Mouse (Mus musculus): Measurements from ENCODE around the gene Olfr466. TPM values are rescaled to one million over a fixed set of nuclear protein-coding genes. Genes with fewer than 3 reads are reported as not detected.
A peak's percentile ranks its signal among the peaks of the same experiment; 100 is the strongest.

Olfr466 gene
- not detected in 2 replicates for polyA plus RNA-seq (2012; rRNA removed)

DNA sequence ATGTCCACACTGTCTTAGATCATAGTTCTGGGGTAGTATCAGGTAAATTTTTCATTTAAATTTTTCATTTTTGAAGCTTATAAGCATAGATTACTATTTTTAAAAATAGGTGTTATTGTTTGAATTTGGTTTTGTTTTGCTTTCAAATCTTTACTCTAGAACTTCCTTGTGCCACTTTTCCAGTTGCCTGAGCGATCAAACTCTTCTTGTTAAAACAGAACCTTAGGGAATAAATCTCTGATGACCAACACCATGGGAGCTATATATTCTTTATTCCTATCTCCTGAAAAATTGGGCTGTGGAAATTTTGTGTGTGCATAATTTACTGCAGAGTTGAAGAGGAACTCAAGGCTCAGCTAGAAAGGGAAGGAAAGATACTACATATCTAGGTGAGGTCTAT lies at the start of gene Olfr466:
Gene Olfr466, plus strand, starts transcription at position 301 of the 400 bp plus-strand sequence.
- no peak for DNase-seq
- no peak within 1 kb of the TSS for H3K4me3 ChIP-seq (replicated peaks; ENCODE audit: extremely low read depth, low read depth, low read length)
- 75% methylated on average over 1 of the region's 1 CpGs for WGBS
- H3K4me1 ChIP-seq (ENCODE audit: control insufficient read depth, insufficient read depth, low read length), result no peaks in the 10 kb centered on the region
- TF ChIP-seq CTCF (IDR thresholded peaks at IDR 0.05; ENCODE audit: insufficient read depth, low read length) (no peak), POLR2A (IDR thresholded peaks at IDR 0.05; ENCODE audit: borderline replicate concordance, extremely low read depth, low read depth, low read length) (no peak)

DNA sequence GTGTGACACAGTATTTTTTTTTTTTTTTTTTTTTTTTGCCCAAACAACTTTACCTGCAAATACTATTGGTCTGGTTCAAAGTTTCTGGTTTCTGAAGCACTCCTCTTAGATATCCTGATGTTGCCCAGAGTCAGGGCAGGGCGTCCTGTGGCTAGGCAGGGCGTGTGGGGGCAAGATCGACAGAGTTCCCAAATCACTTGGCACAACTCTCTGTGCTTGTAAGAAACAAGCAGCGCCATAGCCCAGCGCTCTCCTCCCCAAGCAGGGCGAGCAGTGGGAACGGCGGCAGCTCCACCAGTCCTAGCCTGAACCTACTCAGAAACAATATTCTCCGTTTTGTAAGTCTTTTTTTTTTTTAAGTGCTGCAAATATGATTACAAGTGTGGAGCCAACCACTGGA lies 49.4 kb upstream of the Olfr466 start:
- 92% methylated on average over 9 of the region's 9 CpGs for WGBS

DNA sequence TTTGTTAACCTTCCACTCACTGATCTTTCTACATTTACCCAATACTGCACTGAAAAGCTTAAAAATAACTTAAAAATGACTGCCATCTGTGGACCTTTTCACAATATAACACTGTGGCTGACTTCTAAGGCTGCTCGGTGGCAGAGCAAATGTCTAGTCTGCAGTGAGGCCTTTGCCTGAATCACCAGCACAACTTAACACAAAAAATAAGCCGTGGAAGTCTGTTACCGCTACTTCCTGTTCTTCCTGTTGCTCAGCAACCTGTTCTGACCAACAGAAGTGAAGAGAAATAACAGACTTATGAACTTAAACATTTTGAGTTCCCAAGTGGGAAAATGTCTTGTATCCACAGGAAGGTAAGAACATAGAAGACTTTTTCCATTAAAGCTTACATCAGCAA lies 48.8 kb upstream of the Olfr466 start:
- TF ChIP-seq POLR2A (IDR thresholded peaks at IDR 0.05; ENCODE audit: borderline replicate concordance, extremely low read depth, low read depth, low read length), result no peak
- no peak for TF ChIP-seq CTCF (IDR thresholded peaks at IDR 0.05; ENCODE audit: insufficient read depth, low read length)
- H3K4me1 ChIP-seq (ENCODE audit: control insufficient read depth, insufficient read depth, low read length), result no peaks in the 10 kb centered on the region; the same call in 1 of the 2 replicates
- no peak overlapping the region for H3K4me3 ChIP-seq (replicated peaks; ENCODE audit: extremely low read depth, low read depth, low read length)
- 83% methylated on average over 3 of the region's 3 CpGs for WGBS
- DNase-seq, result no peak

More for the DNA sequence above, 49.4 kb upstream of the Olfr466 start:
- TF ChIP-seq CTCF (IDR thresholded peaks at IDR 0.05; ENCODE audit: insufficient read depth, low read length) (no peak), POLR2A (IDR thresholded peaks at IDR 0.05; ENCODE audit: borderline replicate concordance, extremely low read depth, low read depth, low read length) (no peak)
- DNase-seq, result no peak
- H3K4me3 ChIP-seq (replicated peaks; ENCODE audit: extremely low read depth, low read depth, low read length), result no peak overlapping the region
- H3K4me1 ChIP-seq (ENCODE audit: control insufficient read depth, insufficient read depth, low read length), result no peaks in the 10 kb centered on the region; the same call in 1 of the 2 replicates

DNA sequence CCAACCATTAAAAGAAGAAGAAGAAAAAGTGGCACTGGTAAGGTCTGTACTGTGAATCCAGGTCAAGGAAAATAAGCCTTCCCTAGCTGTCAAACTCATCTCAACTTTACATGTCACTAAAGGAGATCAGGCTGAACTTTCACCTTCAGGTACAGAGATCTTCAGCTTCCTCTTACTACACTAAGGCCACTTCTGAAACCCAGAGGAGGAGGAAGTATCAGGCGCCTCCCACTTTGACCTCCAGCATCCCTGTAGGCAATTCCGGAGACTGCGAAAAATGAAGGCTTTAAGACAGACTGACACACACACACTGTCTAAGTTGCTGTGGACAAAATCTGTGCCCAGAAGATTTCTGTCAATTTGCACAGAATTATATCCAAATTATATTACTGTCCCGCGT lies 38.1 kb upstream of the Olfr466 start:
- no peak for TF ChIP-seq POLR2A (IDR thresholded peaks at IDR 0.05; ENCODE audit: borderline replicate concordance, extremely low read depth, low read depth, low read length)
- no peak for TF ChIP-seq CTCF (IDR thresholded peaks at IDR 0.05; ENCODE audit: insufficient read depth, low read length)
- Histone ChIP-seq H3K4me1 (ENCODE audit: control insufficient read depth, insufficient read depth, low read length) (peaks cover 4% of the 10 kb centered on the region; the same call in 1 of the 2 replicates), H3K4me3 (replicated peaks; ENCODE audit: extremely low read depth, low read depth, low read length) (peak overlapping the region; percentile 58)
- DNase-seq, result peak; percentile 19
- 0% methylated on average over 5 of the region's 5 CpGs for WGBS

DNA sequence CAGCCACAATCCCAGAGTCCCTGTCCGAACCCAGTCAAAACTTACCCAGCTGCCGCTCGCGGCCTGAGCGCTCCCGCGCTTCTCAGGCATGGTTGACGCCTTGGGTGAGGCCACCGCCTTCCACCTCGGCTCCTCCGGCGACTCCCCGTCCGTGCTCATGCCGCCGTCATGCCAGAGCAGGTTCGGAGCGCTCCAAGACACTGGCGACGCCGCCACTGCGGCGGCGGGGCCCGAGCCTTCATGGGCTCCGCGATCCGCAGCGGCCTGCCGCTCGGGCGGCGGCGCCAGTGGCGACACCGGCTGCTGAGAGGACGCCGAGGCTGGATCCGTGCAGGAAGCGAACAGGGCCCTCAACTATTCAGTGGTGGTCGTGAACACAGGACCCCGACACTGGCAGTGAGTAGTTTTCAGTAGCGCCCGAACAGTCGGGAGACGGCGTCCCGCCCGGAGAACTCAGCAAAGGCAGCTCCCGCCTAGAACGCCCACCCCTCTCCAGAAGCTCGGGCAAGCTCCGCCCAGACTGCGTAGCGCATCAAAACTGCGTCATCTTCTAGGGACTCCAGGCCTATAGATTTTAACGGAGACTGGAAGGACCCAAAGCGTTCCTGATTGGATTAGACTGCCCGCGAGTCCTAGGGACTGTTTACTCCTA lies 37.5 kb upstream of the Olfr466 start, which contains the start of gene Mfsd14b:
Gene Mfsd14b, minus strand, starts transcription at position 517 of the 652 bp plus-strand sequence.
- H3K4me1 ChIP-seq (ENCODE audit: control insufficient read depth, insufficient read depth, low read length), result peaks cover 4% of the 10 kb centered on the region; the same call in 1 of the 2 replicates
- peak within 1 kb of the TSS; percentile 92 for H3K4me3 ChIP-seq (replicated peaks; ENCODE audit: extremely low read depth, low read depth, low read length)
- TF ChIP-seq POLR2A (IDR thresholded peaks at IDR 0.05; ENCODE audit: borderline replicate concordance, extremely low read depth, low read depth, low read length) (peak; percentile 85; the same call in 1 of the 2 replicates), CTCF (IDR thresholded peaks at IDR 0.05; ENCODE audit: insufficient read depth, low read length) (no peak)
- under 1% methylated on average over 60 of the region's 60 CpGs for WGBS
- DNase-seq, result peak; percentile 90

DNA sequence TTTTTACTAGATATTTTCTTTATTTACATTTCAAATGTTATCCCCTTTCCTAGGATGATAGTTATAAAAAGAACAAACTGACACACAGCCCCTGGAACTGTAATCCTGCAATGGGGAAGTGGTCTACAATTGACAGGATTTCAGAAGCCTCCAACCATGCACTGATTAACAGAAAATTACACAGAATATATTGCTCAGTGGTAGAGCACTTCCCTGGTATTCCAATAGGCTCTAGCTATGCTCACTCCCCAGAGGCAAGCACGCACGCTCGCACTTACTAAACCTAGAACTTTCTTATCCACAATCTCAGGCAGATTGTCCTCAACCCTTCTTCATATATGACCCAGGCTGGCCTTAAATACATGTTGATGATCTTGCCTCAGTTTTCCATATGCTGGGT lies 36.8 kb upstream of the Olfr466 start:
- TF ChIP-seq CTCF (IDR thresholded peaks at IDR 0.05; ENCODE audit: insufficient read depth, low read length), result no peak
- TF ChIP-seq POLR2A (IDR thresholded peaks at IDR 0.05; ENCODE audit: borderline replicate concordance, extremely low read depth, low read depth, low read length), result no peak
- Histone ChIP-seq H3K4me3 (replicated peaks; ENCODE audit: extremely low read depth, low read depth, low read length) (peak overlapping the region; percentile 92), H3K4me1 (ENCODE audit: control insufficient read depth, insufficient read depth, low read length) (peaks cover 4% of the 10 kb centered on the region; the same call in 1 of the 2 replicates)
- WGBS, result 71% methylated on average over 3 of the region's 3 CpGs
- no peak for DNase-seq

DNA sequence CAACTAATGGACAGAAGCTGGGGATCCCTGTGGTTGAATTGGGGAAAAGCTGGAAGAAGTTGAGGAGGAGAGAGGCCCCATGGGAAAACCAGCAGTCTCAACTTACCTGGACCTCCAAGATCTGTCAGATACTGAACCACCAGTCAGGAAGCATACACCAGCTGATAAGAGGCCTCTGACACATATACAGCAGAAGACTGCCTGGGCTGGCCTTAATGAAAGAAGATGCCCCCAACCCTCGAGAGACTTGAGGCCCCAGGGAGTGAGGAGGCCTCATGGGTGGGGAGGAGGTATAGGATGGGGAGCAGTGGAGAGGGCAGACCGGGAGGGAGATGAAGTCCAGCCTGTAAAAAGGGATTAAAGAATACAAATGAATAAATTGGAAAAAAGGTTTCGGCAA lies 29.1 kb upstream of the Olfr466 start:
- no peak for DNase-seq
- TF ChIP-seq POLR2A (IDR thresholded peaks at IDR 0.05; ENCODE audit: borderline replicate concordance, extremely low read depth, low read depth, low read length), result no peak
- no peak for TF ChIP-seq CTCF (IDR thresholded peaks at IDR 0.05; ENCODE audit: insufficient read depth, low read length)
- Histone ChIP-seq H3K4me1 (ENCODE audit: control insufficient read depth, insufficient read depth, low read length) (no peaks in the 10 kb centered on the region), H3K4me3 (replicated peaks; ENCODE audit: extremely low read depth, low read depth, low read length) (no peak overlapping the region)
- 61% methylated on average over 3 of the region's 3 CpGs for WGBS

DNA sequence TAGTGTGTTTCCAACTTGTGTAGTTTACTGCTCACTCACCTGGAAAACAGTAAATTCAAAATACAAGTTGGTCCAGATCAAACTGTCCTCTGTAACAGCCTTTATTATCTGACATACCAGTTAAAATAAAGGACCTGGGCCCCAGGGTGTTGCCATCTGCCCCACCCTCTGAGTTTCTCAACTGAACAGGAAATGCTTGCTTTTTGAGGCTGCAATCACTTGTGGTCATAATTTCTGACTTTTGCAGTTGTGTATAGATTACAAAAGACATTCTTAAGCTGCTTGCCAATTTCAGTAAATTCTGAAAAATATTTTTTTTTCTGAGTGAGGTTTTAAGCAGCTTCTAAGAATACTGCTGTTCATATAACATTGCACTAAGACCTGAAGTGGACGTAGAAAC lies 27.9 kb upstream of the Olfr466 start:
- WGBS, result 76% methylated on average over 1 of the region's 1 CpGs
- no peaks in the 10 kb centered on the region for H3K4me1 ChIP-seq (ENCODE audit: control insufficient read depth, insufficient read depth, low read length)
- no peak for DNase-seq
- H3K4me3 ChIP-seq (replicated peaks; ENCODE audit: extremely low read depth, low read depth, low read length), result no peak overlapping the region
- TF ChIP-seq POLR2A (IDR thresholded peaks at IDR 0.05; ENCODE audit: borderline replicate concordance, extremely low read depth, low read depth, low read length), result no peak
- no peak for TF ChIP-seq CTCF (IDR thresholded peaks at IDR 0.05; ENCODE audit: insufficient read depth, low read length)

DNA sequence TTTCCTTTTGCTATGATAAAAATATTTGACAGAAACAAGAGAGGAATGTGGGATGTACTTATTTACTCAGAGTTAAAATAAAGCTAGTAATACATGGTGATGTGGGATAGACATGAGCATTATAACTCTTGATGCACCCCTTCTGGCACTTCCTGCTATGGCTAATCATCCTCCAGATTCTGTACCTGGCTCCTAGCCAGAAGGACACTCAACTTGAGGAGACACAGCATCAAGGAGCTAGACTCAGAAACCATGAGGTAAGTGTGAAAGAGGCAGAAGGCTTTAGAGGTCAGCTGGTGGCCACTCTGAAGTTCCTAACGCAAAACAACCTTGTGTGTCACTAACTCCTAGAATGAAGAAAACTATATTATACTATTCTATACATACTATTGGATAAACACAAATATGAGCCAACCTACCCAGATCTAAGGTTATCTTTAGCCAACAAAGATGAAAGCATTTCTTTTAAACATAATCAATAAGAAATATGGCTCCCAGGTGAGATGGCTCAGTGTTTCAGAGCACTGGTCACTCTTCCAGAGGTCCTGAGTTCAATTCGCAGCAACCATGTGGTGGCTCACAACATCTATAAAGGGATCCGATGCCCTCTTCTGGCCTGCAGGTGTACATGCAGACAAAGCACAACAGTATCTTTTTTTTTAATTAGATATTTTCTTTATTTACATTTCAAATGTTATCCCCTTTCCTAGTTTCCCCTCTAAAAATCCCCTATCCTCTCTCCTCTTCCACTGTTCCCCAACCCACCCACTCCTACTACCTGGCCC lies 22.8 kb upstream of the Olfr466 start:
- no peaks in the 10 kb centered on the region for H3K4me1 ChIP-seq (ENCODE audit: control insufficient read depth, insufficient read depth, low read length)
- no peak for DNase-seq
- WGBS, result 65% methylated on average over 3 of the region's 3 CpGs
- no peak overlapping the region for H3K4me3 ChIP-seq (replicated peaks; ENCODE audit: extremely low read depth, low read depth, low read length)
- no peak for TF ChIP-seq POLR2A (IDR thresholded peaks at IDR 0.05; ENCODE audit: borderline replicate concordance, extremely low read depth, low read depth, low read length)
- no peak for TF ChIP-seq CTCF (IDR thresholded peaks at IDR 0.05; ENCODE audit: insufficient read depth, low read length)

All from lung, adult 2 months (tissue).